Mouse (Mus musculus): ENCODE measurements around the gene Cym.

Gene Cym

GRCm38 (mm10) chr3:107229221-107229620 is 7.7 kb upstream of the Cym start:
- DNase-seq (ENCODE audit: extremely low read depth, insufficient read length, low spot score) = no peak

GRCm38 (mm10) chr3:107225820-107226219 is 4.3 kb upstream of the Cym start:
- no peak for DNase-seq (ENCODE audit: extremely low read depth, insufficient read length, low spot score)

- no peak for DNase-seq (ENCODE audit: extremely low read depth, insufficient read length, low spot score)
Measured at GRCm38 (mm10) chr3:107223230-107223629, 1.7 kb upstream of the Cym start.

GRCm38 (mm10) chr3:107218572-107218971 is 3.0 kb downstream of the Cym start:
- DNase-seq (ENCODE audit: extremely low read depth, insufficient read length, low spot score) = no peak

GRCm38 (mm10) chr3:107217101-107217480 is 4.4 kb downstream of the Cym start:
- no peak for DNase-seq (ENCODE audit: extremely low read depth, insufficient read length, low spot score)

- DNase-seq (ENCODE audit: extremely low read depth, insufficient read length, low spot score) = no peak
Measured at GRCm38 (mm10) chr3:107216400-107217100, 5.0 kb downstream of the Cym start.

- no peak for DNase-seq (ENCODE audit: extremely low read depth, insufficient read length, low spot score)
Measured at GRCm38 (mm10) chr3:107214606-107215005, 6.9 kb downstream of the Cym start.

GRCm38 (mm10) chr3:107207625-107208253 is 13.8 kb downstream of the Cym start:
- DNase-seq (ENCODE audit: extremely low read depth, insufficient read length, low spot score) = no peak

GRCm38 (mm10) chr3:107206490-107207150 is 14.9 kb downstream of the Cym start:
- no peak for DNase-seq (ENCODE audit: extremely low read depth, insufficient read length, low spot score)

GRCm38 (mm10) chr3:107205994-107206393 is 15.5 kb downstream of the Cym start:
- no peak for DNase-seq (ENCODE audit: extremely low read depth, insufficient read length, low spot score)

GRCm38 (mm10) chr3:107205170-107205569 is 16.4 kb downstream of the Cym start:
- no peak for DNase-seq (ENCODE audit: extremely low read depth, insufficient read length, low spot score)

GRCm38 (mm10) chr3:107204413-107204812 is 17.1 kb downstream of the Cym start:
- DNase-seq (ENCODE audit: extremely low read depth, insufficient read length, low spot score) = no peak

- no peak for DNase-seq (ENCODE audit: extremely low read depth, insufficient read length, low spot score)
Measured at GRCm38 (mm10) chr3:107201310-107202180, 20.0 kb downstream of the Cym start.

- no peak for DNase-seq (ENCODE audit: extremely low read depth, insufficient read length, low spot score)
Measured at GRCm38 (mm10) chr3:107188226-107188899, 33.2 kb downstream of the Cym start.

GRCm38 (mm10) chr3:107187022-107187421 is 34.5 kb downstream of the Cym start:
- no peak for DNase-seq (ENCODE audit: extremely low read depth, insufficient read length, low spot score)

GRCm38 (mm10) chr3:107185597-107185996 is 35.9 kb downstream of the Cym start:
- DNase-seq (ENCODE audit: extremely low read depth, insufficient read length, low spot score) = no peak

GRCm38 (mm10) chr3:107183178-107183577 is 38.4 kb downstream of the Cym start:
- DNase-seq (ENCODE audit: extremely low read depth, insufficient read length, low spot score) = no peak

GRCm38 (mm10) chr3:107182756-107183155 is 38.8 kb downstream of the Cym start, which contains the start of gene Kcna10:
Gene Kcna10, plus strand, starts transcription at chr3:107183056.
- no peak for DNase-seq (ENCODE audit: extremely low read depth, insufficient read length, low spot score)

GRCm38 (mm10) chr3:107180860-107181259 is 40.7 kb downstream of the Cym start:
- no peak for DNase-seq (ENCODE audit: extremely low read depth, insufficient read length, low spot score)

GRCm38 (mm10) chr3:107176501-107176900 is 45.0 kb downstream of the Cym start:
- no peak for DNase-seq (ENCODE audit: extremely low read depth, insufficient read length, low spot score)

Data from 3134 (cell line).